Mouse (Mus musculus) splenic B cell, adult 2 months (primary cell): ENCODE results near the gene Olfr173.

ENCODE experiments used
- DNase-seq: peaks from one replicate; pipeline ENCODE4 v3.0.0-alpha.2; 2011; ENCODE audit warnings: low read depth, low spot score
- H3K27me3 ChIP-seq: 2 replicates; pipeline ENCODE4 v1.6.1; 2012; ENCODE audit warnings: mild to moderate bottlenecking, low read length, moderate library complexity, mixed read lengths; ENCODE audit not compliant: control insufficient read depth, poor library complexity, insufficient read depth, severe bottlenecking
- H3K36me3 ChIP-seq: 2 replicates; pipeline ENCODE4 v1.6.1; 2012; ENCODE audit warnings: mild to moderate bottlenecking, low read length, moderate library complexity, mixed read lengths; ENCODE audit not compliant: control insufficient read depth, poor library complexity, insufficient read depth, severe bottlenecking

Olfr173 gene

GRCm38 (mm10) chr16:58800168-58800567 is at the start of gene Olfr173:
Gene Olfr173, minus strand, starts transcription at chr16:58800268.
- Histone ChIP-seq H3K36me3 (no peaks in the 10 kb centered on the region), H3K27me3 (no peaks in the 10 kb centered on the region)
- DNase-seq: no peak

GRCm38 (mm10) chr16:58826732-58827319 is 26.8 kb upstream of the Olfr173 start, which contains the start of gene Olfr175-ps1:
Gene Olfr175-ps1, minus strand, starts transcription at chr16:58826782.
- no peak for DNase-seq
- no peaks in the 10 kb centered on the region for H3K27me3 ChIP-seq
- H3K36me3 ChIP-seq: no peaks in the 10 kb centered on the region

GRCm38 (mm10) chr16:58763076-58763475 is 37.0 kb downstream of the Olfr173 start, which contains the start of gene Olfr172:
Gene Olfr172, minus strand, starts transcription at chr16:58763176.
- H3K27me3 ChIP-seq: no peaks in the 10 kb centered on the region
- H3K36me3 ChIP-seq: no peaks in the 10 kb centered on the region
- no peak for DNase-seq

- H3K27me3 ChIP-seq: no peaks in the 10 kb centered on the region
- no peaks in the 10 kb centered on the region for H3K36me3 ChIP-seq
- DNase-seq: no peak
These were observed 43.9 kb downstream of the Olfr173 start for GRCm38 (mm10) chr16:58756191-58756590.

GRCm38 (mm10) chr16:58751314-58751713 is 48.8 kb downstream of the Olfr173 start:
- Histone ChIP-seq H3K27me3 (no peaks in the 10 kb centered on the region), H3K36me3 (no peaks in the 10 kb centered on the region)
- peak; percentile 40 for DNase-seq

GRCm38 (mm10) chr16:58746715-58747114 is 53.4 kb downstream of the Olfr173 start:
- DNase-seq: no peak
- no peaks in the 10 kb centered on the region for H3K36me3 ChIP-seq
- H3K27me3 ChIP-seq: no peaks in the 10 kb centered on the region
